Mouse (Mus musculus) testis, postnatal 14 days (tissue): ENCODE measurements around the gene Wdr90.

Source experiments
- DNase-seq: peaks from one replicate; pipeline ENCODE4 v3.0.0; 2021; ENCODE audit warnings: low spot score

The Wdr90 gene

GRCm38 (mm10) chr17:25802825-25803517 lies 58.3 kb downstream of the Wdr90 start:
- no peak for DNase-seq

- DNase-seq, result no peak
Measured at GRCm38 (mm10) chr17:25801029-25801428, 60.3 kb downstream of the Wdr90 start.

GRCm38 (mm10) chr17:25796951-25797369 lies 64.3 kb downstream of the Wdr90 start, which contains the start of gene Metrn:
Metrn (minus strand) TSS chr17:25797136.
- DNase-seq, result peak; percentile 89

GRCm38 (mm10) chr17:25796211-25796771 lies 65.0 kb downstream of the Wdr90 start:
- no peak for DNase-seq

- DNase-seq, result no peak
Measured at GRCm38 (mm10) chr17:25795609-25796092, 65.7 kb downstream of the Wdr90 start, which contains the start of gene AC134908.4. AC134908.4 (minus strand) TSS chr17:25795659.

GRCm38 (mm10) chr17:25794998-25795397 lies 66.3 kb downstream of the Wdr90 start:
- no peak for DNase-seq
